Mouse (Mus musculus) right cerebral cortex, postnatal 25 days (tissue): ENCODE results near the gene Tedc2.

Source experiments
- DNase-seq: peaks from one replicate; pipeline ENCODE4 v3.0.0; 2022

Tedc2 gene

DNA sequence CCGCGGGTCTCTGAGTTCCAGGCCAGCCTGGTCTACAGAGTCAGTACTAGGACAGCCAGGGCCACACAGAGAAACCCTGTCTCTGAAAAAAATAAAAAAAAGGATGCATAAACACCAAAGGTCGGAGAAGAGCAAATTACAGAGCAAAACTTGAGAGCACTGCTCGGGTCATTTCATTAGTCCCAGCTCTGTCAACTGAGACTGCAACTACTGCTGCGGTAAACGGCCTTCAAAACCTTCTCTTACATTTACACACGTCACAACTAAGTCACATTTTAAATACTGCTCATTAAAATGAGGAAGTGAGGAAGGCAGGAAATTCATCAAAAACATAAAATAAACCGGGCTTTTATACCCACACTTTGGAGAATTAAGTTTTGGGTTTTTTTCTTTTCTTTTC is 27.8 kb downstream of the Tedc2 start:
- DNase-seq = no peak

DNA sequence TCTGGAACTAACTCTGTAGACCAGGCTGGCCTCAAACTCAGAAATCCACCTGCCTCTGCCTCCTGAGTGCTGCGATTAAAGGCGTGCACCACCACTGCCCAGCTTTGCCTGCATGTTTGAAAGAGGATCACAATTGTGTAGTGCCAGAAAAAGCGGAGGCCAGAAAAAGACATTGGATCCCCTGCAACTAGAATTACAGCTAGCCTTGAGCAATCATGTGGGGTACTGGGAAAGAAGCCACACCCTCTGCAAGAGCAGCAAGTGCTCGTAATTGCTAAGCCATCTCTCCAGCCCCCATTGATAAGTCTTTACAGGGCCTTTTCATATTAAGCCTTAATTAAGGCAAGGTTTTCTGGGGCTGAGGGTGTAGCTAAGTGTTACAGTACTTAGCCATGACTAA is 29.2 kb downstream of the Tedc2 start:
- DNase-seq = no peak

DNA sequence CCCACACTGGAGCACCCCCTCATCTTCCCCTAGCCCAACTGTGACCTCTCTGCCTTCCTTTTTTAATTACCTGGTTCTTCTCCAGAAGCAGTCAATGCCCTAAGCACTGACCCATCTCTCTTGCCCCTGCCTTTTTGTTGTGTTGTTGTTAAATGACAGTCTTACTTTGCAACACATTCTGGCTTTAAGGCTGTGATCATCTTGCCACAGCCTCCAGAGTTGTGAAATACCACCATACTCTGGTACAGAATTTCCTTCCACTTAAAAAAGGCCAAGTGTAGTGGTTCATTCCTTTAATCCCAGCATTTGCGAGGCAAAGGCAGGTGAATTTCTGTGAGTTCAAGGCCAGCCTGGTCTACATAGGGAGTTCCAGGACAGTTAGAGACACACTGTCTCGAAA is 29.7 kb downstream of the Tedc2 start:
- no peak for DNase-seq

DNA sequence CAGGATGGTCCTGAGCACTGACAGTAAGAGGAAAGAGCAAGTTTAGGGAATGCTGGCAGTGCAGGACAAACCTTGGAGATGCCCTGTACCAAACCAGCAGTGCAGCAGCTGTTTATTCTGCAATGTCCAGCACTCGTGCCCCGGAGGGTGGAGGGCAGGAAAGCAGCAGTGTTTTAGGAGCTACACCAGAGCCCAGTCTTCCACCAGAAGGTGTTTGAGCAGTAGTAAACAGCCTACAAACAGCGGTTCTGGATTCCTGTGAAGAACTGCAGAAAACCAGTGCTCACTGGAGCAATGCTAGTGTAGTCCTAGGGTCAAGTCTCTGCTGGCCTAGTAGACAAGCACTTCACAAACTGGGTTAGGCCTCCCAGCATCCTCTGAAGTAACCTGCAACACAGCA is 46.4 kb downstream of the Tedc2 start:
- no peak for DNase-seq

DNA sequence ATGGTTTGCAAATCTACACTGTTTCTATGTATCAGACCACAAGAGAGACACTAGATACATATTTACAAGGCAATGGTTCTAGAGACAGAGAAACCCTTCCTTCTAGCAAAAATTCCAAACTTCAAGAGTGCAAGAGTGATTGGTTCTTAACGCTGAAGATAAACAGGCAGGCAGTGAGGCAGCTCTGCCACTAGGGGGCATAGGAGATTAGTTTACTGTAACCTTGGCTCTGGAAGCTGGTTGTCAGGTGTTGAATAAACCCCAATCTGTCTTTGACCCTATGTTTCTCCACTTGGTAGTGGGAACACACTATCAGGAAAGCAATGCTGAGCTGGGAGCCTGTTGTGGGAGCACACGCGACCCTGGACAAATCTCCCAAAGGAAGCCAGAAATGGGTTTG is 47.2 kb downstream of the Tedc2 start:
- DNase-seq = peak; percentile 42

DNA sequence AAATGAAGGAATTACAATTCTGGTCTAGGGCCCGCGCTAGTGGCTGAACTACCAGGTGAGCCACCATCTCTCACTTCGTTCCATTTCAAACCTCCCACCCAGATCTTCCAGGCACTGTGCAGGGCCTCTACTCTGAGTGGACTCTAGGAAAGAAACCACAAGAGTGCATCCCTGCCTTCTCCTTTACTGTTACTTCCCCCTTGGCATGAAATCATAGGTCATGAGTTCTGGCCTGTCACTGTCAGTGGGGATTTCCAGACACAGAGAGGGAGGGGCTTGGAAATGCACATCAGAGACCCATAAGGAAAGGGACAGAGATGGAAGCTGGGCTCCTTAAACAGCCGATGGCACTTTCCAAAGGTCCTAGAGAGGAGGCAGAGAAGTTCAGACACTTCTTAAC is 48.9 kb downstream of the Tedc2 start:
- DNase-seq = no peak

DNA sequence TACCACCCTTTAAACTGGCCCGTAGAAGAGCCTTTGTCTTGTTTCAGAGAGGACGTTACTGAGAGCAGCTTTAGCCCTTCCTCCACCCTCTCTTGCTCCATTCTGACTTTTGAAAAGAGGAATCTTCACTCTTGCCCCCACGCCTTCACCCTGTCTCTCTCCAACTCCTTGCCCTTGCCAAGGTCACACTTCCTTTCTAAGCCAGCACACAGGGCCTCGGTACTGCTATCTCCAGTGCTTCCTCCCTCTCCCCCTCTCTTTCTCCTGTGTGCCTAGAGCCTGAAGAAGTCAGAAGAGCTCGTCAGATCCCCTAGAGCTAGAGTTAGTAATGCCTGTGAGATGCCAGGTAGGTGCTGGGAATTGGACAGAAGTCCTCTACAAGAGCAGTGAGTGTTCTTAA is 49.9 kb downstream of the Tedc2 start:
- DNase-seq = no peak

DNA sequence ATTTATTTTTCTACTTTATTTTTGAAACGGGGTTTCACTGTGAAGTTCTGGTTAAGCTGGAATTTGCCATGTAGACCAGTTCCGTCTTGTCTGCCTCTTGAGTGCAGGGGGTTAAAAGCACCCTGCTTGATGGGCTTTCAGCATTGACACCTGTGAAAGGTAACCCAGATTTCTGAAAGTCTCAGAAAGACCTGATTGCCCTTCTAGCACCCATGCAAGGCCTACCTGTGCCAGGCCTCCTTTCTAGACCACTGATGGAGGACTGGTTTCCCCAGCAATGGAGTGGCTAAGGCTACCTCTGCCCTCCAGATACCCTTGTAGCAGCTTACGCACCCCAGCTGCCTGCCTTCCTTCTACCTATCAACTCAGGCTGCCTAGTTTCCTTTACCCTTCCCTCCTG is 50.5 kb downstream of the Tedc2 start:
- no peak for DNase-seq

DNA sequence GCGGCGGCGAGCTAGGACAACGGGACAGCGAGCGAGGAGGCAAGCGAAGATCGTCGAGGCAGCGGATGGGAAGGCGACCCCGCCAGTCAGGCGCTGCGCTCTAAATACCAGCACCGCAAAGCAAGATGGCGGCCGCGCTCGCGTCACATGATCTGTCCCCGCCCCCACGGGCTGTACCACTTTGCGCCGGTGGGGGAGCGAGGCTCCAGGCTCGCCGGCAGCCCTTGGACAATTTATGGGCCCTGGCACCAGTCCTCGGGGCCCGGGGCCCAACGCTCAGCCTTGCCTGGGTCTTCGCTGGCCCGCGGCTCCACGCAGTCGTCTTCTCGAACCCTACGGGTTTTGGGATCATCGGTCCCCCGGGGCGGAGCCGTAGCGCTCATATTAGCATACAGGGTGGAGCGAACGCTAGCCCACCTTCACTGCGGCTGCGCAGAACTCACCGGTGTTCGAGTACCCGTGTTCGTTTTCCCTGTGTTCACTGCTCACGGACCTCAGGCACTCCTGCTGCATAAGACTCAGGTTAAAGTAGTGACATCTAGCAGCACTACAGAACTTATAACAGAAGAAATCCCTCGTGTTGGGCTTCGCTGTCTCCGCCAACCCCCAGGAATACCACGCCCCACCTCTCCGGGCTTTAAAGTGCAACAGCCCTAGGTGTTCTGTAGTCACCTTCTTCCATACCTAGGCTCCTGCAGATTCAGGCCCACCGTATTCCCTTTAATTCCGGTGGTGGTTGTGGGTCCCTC is 51.2 kb downstream of the Tedc2 start, which contains the start of gene Atp6v0c:
Gene Atp6v0c (minus strand): TSS at position 386 of the 749 bp plus-strand sequence.
- DNase-seq = peak; percentile 94

DNA sequence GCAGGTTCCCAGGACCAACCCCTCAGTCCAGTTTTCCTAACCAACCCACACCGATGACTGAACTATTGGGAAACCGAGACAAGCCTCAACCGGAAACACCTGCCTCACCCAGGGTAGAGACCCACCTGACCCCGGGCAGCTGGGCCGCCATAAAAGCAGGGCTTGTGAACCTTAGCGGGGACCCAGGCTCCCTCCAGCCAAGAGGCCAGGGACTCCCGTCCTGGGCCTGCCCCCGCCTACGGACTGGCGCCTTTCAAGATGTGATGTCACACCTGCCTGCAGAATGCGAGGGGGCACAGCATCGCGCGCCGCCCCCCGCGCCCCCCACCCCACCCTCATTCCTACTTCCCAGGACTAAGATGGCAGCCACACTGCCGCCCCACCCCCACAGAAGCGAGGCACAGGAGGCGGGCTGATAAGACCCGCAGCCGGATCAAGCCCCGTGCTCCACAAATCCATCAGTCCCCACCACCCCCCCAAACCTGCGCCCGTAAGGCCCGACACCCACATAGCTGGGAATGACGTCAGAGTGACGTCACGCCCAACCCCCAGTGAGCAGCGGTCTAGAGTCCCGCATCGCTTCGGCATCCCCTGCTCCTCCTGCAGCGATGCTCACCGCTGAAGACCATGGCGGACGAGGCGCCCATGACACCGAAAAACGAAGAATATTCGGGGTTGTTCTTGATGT is 51.9 kb downstream of the Tedc2 start:
- DNase-seq = peak; percentile 72

DNA sequence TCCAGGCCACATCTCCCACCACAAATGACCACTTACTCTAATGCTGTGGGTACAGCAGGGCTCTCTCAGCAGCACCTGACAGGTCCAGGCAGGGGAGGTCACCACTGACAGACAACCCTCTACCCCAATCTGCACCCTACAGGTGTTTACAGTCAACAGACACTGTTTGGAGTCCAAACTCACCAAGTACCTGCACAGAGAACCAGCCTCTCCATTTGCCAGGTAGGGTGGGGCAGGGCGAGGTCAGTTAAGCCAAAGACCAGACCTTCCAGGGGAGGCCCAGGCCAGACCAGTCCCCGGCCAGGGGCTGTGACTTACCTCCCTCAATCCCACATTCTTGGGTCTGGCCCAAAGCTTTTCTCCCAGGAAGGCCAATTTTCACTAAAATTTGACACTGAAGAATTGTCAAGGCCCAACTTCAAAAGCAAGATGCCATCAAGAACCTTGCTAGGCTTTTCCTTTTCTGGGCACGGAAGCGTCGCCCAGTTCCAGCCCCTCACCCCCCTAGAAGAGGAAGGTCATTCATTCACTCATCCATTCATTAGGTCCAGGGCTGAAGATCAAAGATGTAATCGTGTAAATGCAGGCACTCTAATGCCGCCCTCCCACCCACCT is 52.7 kb downstream of the Tedc2 start:
- DNase-seq = no peak

DNA sequence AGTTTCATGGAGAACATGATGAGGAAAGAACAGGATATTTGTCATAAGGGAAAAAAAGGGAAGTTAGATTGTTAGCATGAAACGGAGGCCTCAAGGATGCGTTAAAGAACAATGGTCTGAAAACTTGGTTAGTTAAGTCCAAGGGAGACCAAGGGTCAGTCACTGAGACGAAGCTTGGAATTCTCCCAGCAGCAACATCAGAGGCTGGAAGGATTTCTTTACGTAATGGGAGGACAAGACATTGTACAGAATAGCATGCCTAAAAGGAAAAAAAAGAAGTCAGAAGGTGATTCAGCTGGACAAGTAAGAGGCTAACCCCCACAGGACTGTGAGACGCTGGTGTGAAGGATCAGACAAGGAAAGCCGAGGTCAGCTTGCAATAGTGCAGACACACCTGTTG is 53.5 kb downstream of the Tedc2 start:
- no peak for DNase-seq
